Mouse (Mus musculus): ENCODE measurements around the gene Mrpl23. TPM values are rescaled to one million over a fixed set of nuclear protein-coding genes. Genes with fewer than 3 reads are reported as not detected.

The Mrpl23 gene
- polyA plus RNA-seq, 1 experiment, result 15.2 TPM

DNA sequence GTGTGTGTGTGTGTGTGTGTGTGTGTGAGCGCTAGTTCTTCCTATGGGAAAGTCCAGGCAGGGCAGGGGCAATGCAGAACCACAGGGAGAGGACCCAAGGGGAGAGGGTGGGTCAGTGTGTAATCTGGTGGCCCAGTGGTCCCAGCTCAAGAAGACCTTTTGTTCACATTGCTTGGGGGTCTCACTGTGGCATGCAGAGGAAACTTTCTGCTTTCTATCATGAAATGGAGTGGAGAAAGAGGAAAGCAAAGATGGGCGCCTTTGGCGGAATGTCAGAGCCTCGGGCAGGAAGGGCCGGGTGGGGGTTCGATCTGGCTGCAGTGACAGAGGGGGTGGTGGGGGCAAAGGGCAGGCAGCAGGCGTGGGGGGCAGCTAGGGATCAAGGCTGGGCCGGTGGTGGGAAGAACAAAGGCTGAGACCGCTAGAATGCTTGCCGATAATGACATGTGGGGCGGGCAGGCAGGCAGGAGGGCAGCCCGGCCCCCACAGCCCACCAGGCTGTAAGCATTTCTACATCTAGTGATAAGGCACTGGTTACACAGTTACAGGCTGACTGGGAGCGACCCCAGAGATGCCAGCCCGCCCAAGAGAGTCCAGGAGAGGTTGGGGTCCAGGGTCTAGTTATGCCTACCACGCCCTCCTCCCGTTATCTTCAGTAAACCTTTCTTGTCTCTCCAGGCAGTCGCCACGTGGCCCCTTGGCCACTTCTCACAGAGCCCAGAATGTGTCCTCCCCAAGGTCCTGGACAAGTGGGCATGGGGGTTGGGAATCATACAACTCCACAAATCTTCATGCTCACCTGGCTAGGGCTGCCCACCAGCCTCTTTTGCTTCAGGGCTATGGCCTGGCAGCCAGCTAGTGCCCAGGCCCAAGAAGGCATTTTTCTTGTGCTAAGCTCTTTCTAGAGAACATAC lies 28.7 kb downstream of the Mrpl23 start:
- Histone ChIP-seq H3K4me1 (ENCODE audit: control insufficient read depth, insufficient read depth, low read length) (peaks cover 8% of the 10 kb centered on the region), H3K27me3 (ENCODE audit: control insufficient read depth, insufficient read depth, low read length, poor library complexity, severe bottlenecking) (no peaks in the 10 kb centered on the region), H3K36me3 (ENCODE audit: control insufficient read depth, insufficient read depth, low read length, poor library complexity, severe bottlenecking) (no peaks in the 10 kb centered on the region), H3K27ac (ENCODE audit: insufficient read depth, low read length) (no peak overlapping the region), H3K4me3 (ENCODE audit: low read depth, low read length) (no peak overlapping the region), H3K9me3 (replicated peaks; ENCODE audit: control insufficient read depth, insufficient read depth, low read length, poor library complexity, severe bottlenecking) (no peaks in the 10 kb centered on the region), H3K9ac (ENCODE audit: low read depth, poor library complexity, severe bottlenecking) (no peak overlapping the region)
- TF ChIP-seq POLR2A (IDR thresholded peaks at IDR 0.05; ENCODE audit: insufficient read depth, low read length), result no peak
- TF ChIP-seq CTCF (IDR thresholded peaks at IDR 0.05; ENCODE audit: low read depth, low read length), result no peak
- TF ChIP-seq EP300 (IDR thresholded peaks at IDR 0.05; ENCODE audit: insufficient read depth, low read depth, low read length), result no peak

DNA sequence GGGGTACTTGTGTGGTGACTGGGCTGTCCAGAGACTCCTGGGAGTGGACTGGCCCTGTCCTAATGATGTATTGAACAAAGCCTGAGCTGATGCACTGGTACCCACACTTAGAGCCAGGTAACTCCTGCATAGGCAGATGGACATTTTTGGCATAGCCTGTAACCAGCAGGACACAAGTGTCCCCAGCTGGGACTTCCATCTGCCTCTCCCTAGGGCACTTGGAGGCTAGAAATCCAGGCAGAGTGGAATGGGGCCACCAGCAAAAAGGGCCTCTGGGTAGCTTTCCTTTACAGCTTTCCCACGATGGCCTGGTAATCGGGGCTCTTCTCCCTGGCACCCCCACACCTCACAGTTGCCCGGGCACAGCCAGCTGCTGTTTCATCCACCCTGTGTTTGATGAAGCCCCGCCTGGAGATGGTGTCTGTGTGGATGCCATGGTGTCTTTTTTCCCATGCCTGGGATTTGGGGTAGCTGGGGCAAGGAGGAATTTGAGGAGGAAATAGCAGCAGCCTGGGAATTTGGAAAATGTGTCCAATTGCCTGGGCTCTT lies 29.4 kb downstream of the Mrpl23 start:
- H3K27ac ChIP-seq (ENCODE audit: insufficient read depth, low read length), result no peak overlapping the region
- no peaks in the 10 kb centered on the region for H3K9me3 ChIP-seq (replicated peaks; ENCODE audit: control insufficient read depth, insufficient read depth, low read length, poor library complexity, severe bottlenecking)
- TF ChIP-seq EP300 (IDR thresholded peaks at IDR 0.05; ENCODE audit: insufficient read depth, low read depth, low read length) (no peak), CTCF (IDR thresholded peaks at IDR 0.05; ENCODE audit: low read depth, low read length) (no peak), POLR2A (IDR thresholded peaks at IDR 0.05; ENCODE audit: insufficient read depth, low read length) (no peak)
- peaks cover 8% of the 10 kb centered on the region for H3K4me1 ChIP-seq (ENCODE audit: control insufficient read depth, insufficient read depth, low read length)
- H3K36me3 ChIP-seq (ENCODE audit: control insufficient read depth, insufficient read depth, low read length, poor library complexity, severe bottlenecking), result no peaks in the 10 kb centered on the region
- no peak overlapping the region for H3K4me3 ChIP-seq (ENCODE audit: low read depth, low read length)
- no peak overlapping the region for H3K9ac ChIP-seq (ENCODE audit: low read depth, poor library complexity, severe bottlenecking)
- no peaks in the 10 kb centered on the region for H3K27me3 ChIP-seq (ENCODE audit: control insufficient read depth, insufficient read depth, low read length, poor library complexity, severe bottlenecking)

DNA sequence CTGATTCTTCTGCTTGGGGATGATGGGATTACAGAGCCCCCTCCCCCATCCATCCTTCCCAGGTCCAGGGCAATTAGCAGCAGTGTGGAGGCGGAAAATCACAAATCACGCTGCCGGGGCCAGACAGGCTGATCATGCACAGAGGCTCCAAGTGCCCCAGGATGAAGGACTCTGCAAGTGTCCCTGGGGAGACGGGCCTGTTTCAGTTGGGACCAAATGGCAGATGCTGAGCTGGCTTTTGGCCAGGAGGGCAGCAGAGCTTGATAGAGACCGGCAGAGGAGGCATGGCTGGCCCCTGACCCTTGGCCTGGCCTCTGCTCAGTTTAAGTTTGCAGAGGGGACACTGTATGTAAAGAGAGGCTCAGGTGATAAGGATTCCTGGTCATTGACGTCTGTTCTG lies 30.7 kb downstream of the Mrpl23 start:
- H3K4me1 ChIP-seq (ENCODE audit: control insufficient read depth, insufficient read depth, low read length), result peaks cover 8% of the 10 kb centered on the region
- H3K4me3 ChIP-seq (ENCODE audit: low read depth, low read length), result no peak overlapping the region
- H3K27ac ChIP-seq (ENCODE audit: insufficient read depth, low read length), result no peak overlapping the region

DNA sequence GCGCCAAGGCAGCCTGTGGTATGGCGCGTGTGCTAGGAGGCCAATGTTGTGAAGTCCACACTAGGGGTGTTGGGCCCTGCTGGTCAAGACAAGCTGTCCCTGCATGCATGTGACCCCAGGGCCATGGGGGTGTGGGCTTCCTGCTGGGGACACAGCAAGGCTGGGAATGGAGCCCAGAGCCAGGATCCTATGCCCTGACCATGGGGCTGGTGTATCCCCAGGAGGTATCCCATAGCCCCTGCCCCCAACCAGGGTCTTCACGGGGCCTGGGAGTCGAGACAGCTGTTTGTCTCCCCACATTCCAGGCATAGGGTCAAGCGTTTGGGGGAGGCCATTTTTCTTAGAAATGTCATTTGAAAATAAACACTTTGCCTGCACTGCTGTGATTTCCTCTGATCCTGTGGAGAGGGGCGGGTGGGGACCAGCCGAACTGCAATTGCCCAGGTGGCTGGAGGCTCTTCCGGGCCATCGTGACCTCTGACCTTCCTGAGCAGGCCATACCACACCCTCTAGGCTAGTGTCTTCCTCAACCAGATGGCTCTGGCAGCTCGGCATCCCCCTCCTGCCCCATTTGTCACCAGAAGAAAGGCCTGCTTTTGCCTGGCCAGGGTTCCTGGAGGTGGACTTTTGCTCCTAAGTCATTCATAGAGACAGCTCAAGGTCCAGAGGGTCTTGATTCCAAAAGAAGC lies 32.6 kb downstream of the Mrpl23 start:
- Histone ChIP-seq H3K4me1 (ENCODE audit: control insufficient read depth, insufficient read depth, low read length) (peaks cover 8% of the 10 kb centered on the region), H3K9ac (ENCODE audit: low read depth, poor library complexity, severe bottlenecking) (no peak overlapping the region), H3K4me3 (ENCODE audit: low read depth, low read length) (no peak overlapping the region), H3K36me3 (ENCODE audit: control insufficient read depth, insufficient read depth, low read length, poor library complexity, severe bottlenecking) (no peaks in the 10 kb centered on the region), H3K9me3 (replicated peaks; ENCODE audit: control insufficient read depth, insufficient read depth, low read length, poor library complexity, severe bottlenecking) (no peaks in the 10 kb centered on the region), H3K27me3 (ENCODE audit: control insufficient read depth, insufficient read depth, low read length, poor library complexity, severe bottlenecking) (no peaks in the 10 kb centered on the region), H3K27ac (ENCODE audit: insufficient read depth, low read length) (no peak overlapping the region)
- 0 out of 2 replicates have a peak, but pooled peaks have one; percentile 33 for TF ChIP-seq EP300 (IDR thresholded peaks at IDR 0.05; ENCODE audit: insufficient read depth, low read depth, low read length)
- no peak for TF ChIP-seq POLR2A (IDR thresholded peaks at IDR 0.05; ENCODE audit: insufficient read depth, low read length)
- no peak for TF ChIP-seq CTCF (IDR thresholded peaks at IDR 0.05; ENCODE audit: low read depth, low read length)

More for the DNA sequence above, 30.7 kb downstream of the Mrpl23 start:
- no peaks in the 10 kb centered on the region for H3K27me3 ChIP-seq (ENCODE audit: control insufficient read depth, insufficient read depth, low read length, poor library complexity, severe bottlenecking)
- no peaks in the 10 kb centered on the region for H3K36me3 ChIP-seq (ENCODE audit: control insufficient read depth, insufficient read depth, low read length, poor library complexity, severe bottlenecking)
- H3K9ac ChIP-seq (ENCODE audit: low read depth, poor library complexity, severe bottlenecking), result no peak overlapping the region
- H3K9me3 ChIP-seq (replicated peaks; ENCODE audit: control insufficient read depth, insufficient read depth, low read length, poor library complexity, severe bottlenecking), result no peaks in the 10 kb centered on the region
- no peak for TF ChIP-seq EP300 (IDR thresholded peaks at IDR 0.05; ENCODE audit: insufficient read depth, low read depth, low read length)
- no peak for TF ChIP-seq POLR2A (IDR thresholded peaks at IDR 0.05; ENCODE audit: insufficient read depth, low read length)
- no peak for TF ChIP-seq CTCF (IDR thresholded peaks at IDR 0.05; ENCODE audit: low read depth, low read length)

DNA sequence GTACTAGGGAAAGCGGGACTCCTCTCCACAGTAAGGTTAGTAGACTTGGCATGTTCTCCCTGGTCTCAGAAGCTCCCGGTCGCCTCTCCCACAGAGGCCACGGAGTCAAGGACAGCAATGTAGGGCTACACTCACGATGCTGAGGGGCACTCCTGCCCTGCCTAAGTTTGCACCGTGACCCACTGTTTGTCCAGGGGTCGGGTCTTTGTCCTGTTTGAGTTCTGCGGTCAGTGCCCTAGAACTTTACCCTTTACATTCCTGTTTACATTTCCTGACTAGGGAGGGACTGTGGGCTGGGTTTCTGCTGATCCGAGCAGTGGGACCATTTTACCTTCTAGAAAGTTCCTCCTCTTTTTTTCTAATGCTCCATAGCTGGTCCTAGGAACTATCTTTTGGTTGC lies 34.0 kb downstream of the Mrpl23 start:
- TF ChIP-seq CTCF (IDR thresholded peaks at IDR 0.05; ENCODE audit: low read depth, low read length) (no peak), EP300 (IDR thresholded peaks at IDR 0.05; ENCODE audit: insufficient read depth, low read depth, low read length) (no peak), POLR2A (IDR thresholded peaks at IDR 0.05; ENCODE audit: insufficient read depth, low read length) (no peak)
- Histone ChIP-seq H3K27me3 (ENCODE audit: control insufficient read depth, insufficient read depth, low read length, poor library complexity, severe bottlenecking) (no peaks in the 10 kb centered on the region), H3K36me3 (ENCODE audit: control insufficient read depth, insufficient read depth, low read length, poor library complexity, severe bottlenecking) (no peaks in the 10 kb centered on the region), H3K27ac (ENCODE audit: insufficient read depth, low read length) (no peak overlapping the region), H3K4me3 (ENCODE audit: low read depth, low read length) (no peak overlapping the region), H3K9ac (ENCODE audit: low read depth, poor library complexity, severe bottlenecking) (no peak overlapping the region), H3K9me3 (replicated peaks; ENCODE audit: control insufficient read depth, insufficient read depth, low read length, poor library complexity, severe bottlenecking) (no peaks in the 10 kb centered on the region), H3K4me1 (ENCODE audit: control insufficient read depth, insufficient read depth, low read length) (peaks cover 10% of the 10 kb centered on the region)
